Mouse (Mus musculus): ENCODE results near the gene Fabp7. TPM values are rescaled to one million over a fixed set of nuclear protein-coding genes. Genes with fewer than 3 reads are reported as not detected.

The Fabp7 gene
- polyA plus RNA-seq, 1 experiment from 2014 or later: 244 TPM

GRCm38 (mm10) chr10:57812161-57812856 is 27.6 kb downstream of the Fabp7 start:
- DNase-seq (ENCODE audit: low spot score): no peak
- no peak overlapping the region for H3K4me3 ChIP-seq (ENCODE audit: low read depth, low read length)
- 89% methylated on average over 5 of the region's 5 CpGs for WGBS
- H3K4me2 ChIP-seq (ENCODE audit: low read depth, low read length): no peak overlapping the region
- no peaks in the 10 kb centered on the region for H3K4me1 ChIP-seq (ENCODE audit: control insufficient read depth, insufficient read depth, low read length)
- no peak overlapping the region for H3K9ac ChIP-seq (replicated peaks; ENCODE audit: low read length)
- no peak for ATAC-seq (replicated peaks; ENCODE audit: insufficient number of reproducible peaks, low FRiP score, low TSS enrichment, low read depth)
- H3K27ac ChIP-seq (replicated peaks; ENCODE audit: low read depth, low read length): no peak overlapping the region
- no peaks in the 10 kb centered on the region for H3K36me3 ChIP-seq (replicated peaks; ENCODE audit: control insufficient read depth, insufficient read depth, low read depth, low read length)
- no peaks in the 10 kb centered on the region for H3K27me3 ChIP-seq (ENCODE audit: control insufficient read depth, insufficient read depth, low read length)
- H3K9me3 ChIP-seq (replicated peaks; ENCODE audit: control insufficient read depth, low read length): no peaks in the 10 kb centered on the region

GRCm38 (mm10) chr10:57814295-57814694 is 29.6 kb downstream of the Fabp7 start:
- DNase-seq (ENCODE audit: low spot score): no peak
- 88% methylated on average over 2 of the region's 2 CpGs for WGBS
- H3K27me3 ChIP-seq (ENCODE audit: control insufficient read depth, insufficient read depth, low read length): no peaks in the 10 kb centered on the region
- H3K9ac ChIP-seq (replicated peaks; ENCODE audit: low read length): no peak overlapping the region
- no peaks in the 10 kb centered on the region for H3K4me1 ChIP-seq (ENCODE audit: control insufficient read depth, insufficient read depth, low read length)
- no peaks in the 10 kb centered on the region for H3K9me3 ChIP-seq (replicated peaks; ENCODE audit: control insufficient read depth, low read length)
- H3K27ac ChIP-seq (replicated peaks; ENCODE audit: low read depth, low read length): no peak overlapping the region
- no peak for ATAC-seq (replicated peaks; ENCODE audit: insufficient number of reproducible peaks, low FRiP score, low TSS enrichment, low read depth)
- no peak overlapping the region for H3K4me3 ChIP-seq (ENCODE audit: low read depth, low read length)
- no peak overlapping the region for H3K4me2 ChIP-seq (ENCODE audit: low read depth, low read length)
- H3K36me3 ChIP-seq (replicated peaks; ENCODE audit: control insufficient read depth, insufficient read depth, low read depth, low read length): no peaks in the 10 kb centered on the region

GRCm38 (mm10) chr10:57815869-57816268 is 31.2 kb downstream of the Fabp7 start:
- H3K27me3 ChIP-seq (ENCODE audit: control insufficient read depth, insufficient read depth, low read length): no peaks in the 10 kb centered on the region
- H3K9ac ChIP-seq (replicated peaks; ENCODE audit: low read length): no peak overlapping the region
- WGBS: 82% methylated on average over 6 of the region's 6 CpGs
- no peak overlapping the region for H3K4me2 ChIP-seq (ENCODE audit: low read depth, low read length)
- no peak overlapping the region for H3K27ac ChIP-seq (replicated peaks; ENCODE audit: low read depth, low read length)
- no peak overlapping the region for H3K4me3 ChIP-seq (ENCODE audit: low read depth, low read length)
- no peaks in the 10 kb centered on the region for H3K4me1 ChIP-seq (ENCODE audit: control insufficient read depth, insufficient read depth, low read length)
- no peaks in the 10 kb centered on the region for H3K36me3 ChIP-seq (replicated peaks; ENCODE audit: control insufficient read depth, insufficient read depth, low read depth, low read length)
- no peak for DNase-seq (ENCODE audit: low spot score)
- ATAC-seq (replicated peaks; ENCODE audit: insufficient number of reproducible peaks, low FRiP score, low TSS enrichment, low read depth): no peak
- no peaks in the 10 kb centered on the region for H3K9me3 ChIP-seq (replicated peaks; ENCODE audit: control insufficient read depth, low read length)

GRCm38 (mm10) chr10:57819209-57819608 is 34.5 kb downstream of the Fabp7 start:
- no peak for DNase-seq (ENCODE audit: low spot score)
- Histone ChIP-seq H3K9me3 (replicated peaks; ENCODE audit: control insufficient read depth, low read length) (no peaks in the 10 kb centered on the region), H3K9ac (replicated peaks; ENCODE audit: low read length) (no peak overlapping the region), H3K27me3 (ENCODE audit: control insufficient read depth, insufficient read depth, low read length) (no peaks in the 10 kb centered on the region), H3K4me2 (ENCODE audit: low read depth, low read length) (no peak overlapping the region), H3K36me3 (replicated peaks; ENCODE audit: control insufficient read depth, insufficient read depth, low read depth, low read length) (no peaks in the 10 kb centered on the region), H3K4me1 (ENCODE audit: control insufficient read depth, insufficient read depth, low read length) (no peaks in the 10 kb centered on the region), H3K27ac (replicated peaks; ENCODE audit: low read depth, low read length) (no peak overlapping the region), H3K4me3 (ENCODE audit: low read depth, low read length) (no peak overlapping the region)
- ATAC-seq (replicated peaks; ENCODE audit: insufficient number of reproducible peaks, low FRiP score, low TSS enrichment, low read depth): no peak
- 89% methylated on average over 2 of the region's 2 CpGs for WGBS

GRCm38 (mm10) chr10:57822473-57822872 is 37.8 kb downstream of the Fabp7 start:
- Histone ChIP-seq H3K9ac (replicated peaks; ENCODE audit: low read length) (no peak overlapping the region), H3K4me2 (ENCODE audit: low read depth, low read length) (no peak overlapping the region), H3K4me3 (ENCODE audit: low read depth, low read length) (no peak overlapping the region), H3K9me3 (replicated peaks; ENCODE audit: control insufficient read depth, low read length) (no peaks in the 10 kb centered on the region), H3K36me3 (replicated peaks; ENCODE audit: control insufficient read depth, insufficient read depth, low read depth, low read length) (no peaks in the 10 kb centered on the region), H3K4me1 (ENCODE audit: control insufficient read depth, insufficient read depth, low read length) (no peaks in the 10 kb centered on the region), H3K27me3 (ENCODE audit: control insufficient read depth, insufficient read depth, low read length) (no peaks in the 10 kb centered on the region), H3K27ac (replicated peaks; ENCODE audit: low read depth, low read length) (no peak overlapping the region)
- DNase-seq (ENCODE audit: low spot score): no peak
- WGBS: 61% methylated on average over 3 of the region's 3 CpGs
- no peak for ATAC-seq (replicated peaks; ENCODE audit: insufficient number of reproducible peaks, low FRiP score, low TSS enrichment, low read depth)

GRCm38 (mm10) chr10:57828649-57829048 is 44.0 kb downstream of the Fabp7 start:
- ATAC-seq (replicated peaks; ENCODE audit: insufficient number of reproducible peaks, low FRiP score, low TSS enrichment, low read depth): 0 out of 2 replicates have a peak, but pooled peaks have one; percentile 29
- Histone ChIP-seq H3K36me3 (replicated peaks; ENCODE audit: control insufficient read depth, insufficient read depth, low read depth, low read length) (no peaks in the 10 kb centered on the region), H3K4me3 (ENCODE audit: low read depth, low read length) (no peak overlapping the region), H3K4me1 (ENCODE audit: control insufficient read depth, insufficient read depth, low read length) (no peaks in the 10 kb centered on the region), H3K4me2 (ENCODE audit: low read depth, low read length) (no peak overlapping the region), H3K27me3 (ENCODE audit: control insufficient read depth, insufficient read depth, low read length) (no peaks in the 10 kb centered on the region), H3K27ac (replicated peaks; ENCODE audit: low read depth, low read length) (no peak overlapping the region), H3K9ac (replicated peaks; ENCODE audit: low read length) (no peak overlapping the region), H3K9me3 (replicated peaks; ENCODE audit: control insufficient read depth, low read length) (no peaks in the 10 kb centered on the region)
- no peak for DNase-seq (ENCODE audit: low spot score)
- 70% methylated on average over 5 of the region's 5 CpGs for WGBS

GRCm38 (mm10) chr10:57829621-57830020 is 44.9 kb downstream of the Fabp7 start:
- 86% methylated on average over 3 of the region's 3 CpGs for WGBS

GRCm38 (mm10) chr10:57835094-57835493 is 50.4 kb downstream of the Fabp7 start:
- ATAC-seq (replicated peaks; ENCODE audit: insufficient number of reproducible peaks, low FRiP score, low TSS enrichment, low read depth) (no peak), DNase-seq (ENCODE audit: low spot score) (no peak)
- no peaks in the 10 kb centered on the region for H3K9me3 ChIP-seq (replicated peaks; ENCODE audit: control insufficient read depth, low read length)
- no peaks in the 10 kb centered on the region for H3K4me1 ChIP-seq (ENCODE audit: control insufficient read depth, insufficient read depth, low read length)
- no peaks in the 10 kb centered on the region for H3K36me3 ChIP-seq (replicated peaks; ENCODE audit: control insufficient read depth, insufficient read depth, low read depth, low read length)
- no peak overlapping the region for H3K27ac ChIP-seq (replicated peaks; ENCODE audit: low read depth, low read length)
- WGBS: 91% methylated on average over 1 of the region's 1 CpGs
- H3K4me2 ChIP-seq (ENCODE audit: low read depth, low read length): no peak overlapping the region
- no peak overlapping the region for H3K9ac ChIP-seq (replicated peaks; ENCODE audit: low read length)
- H3K4me3 ChIP-seq (ENCODE audit: low read depth, low read length): no peak overlapping the region
- no peaks in the 10 kb centered on the region for H3K27me3 ChIP-seq (ENCODE audit: control insufficient read depth, insufficient read depth, low read length)

More at GRCm38 (mm10) chr10:57829621-57830020, 44.9 kb downstream of the Fabp7 start:
- H3K4me2 ChIP-seq (ENCODE audit: low read depth, low read length): no peak overlapping the region
- no peaks in the 10 kb centered on the region for H3K27me3 ChIP-seq (ENCODE audit: control insufficient read depth, insufficient read depth, low read length)
- H3K9me3 ChIP-seq (replicated peaks; ENCODE audit: control insufficient read depth, low read length): no peaks in the 10 kb centered on the region
- H3K36me3 ChIP-seq (replicated peaks; ENCODE audit: control insufficient read depth, insufficient read depth, low read depth, low read length): no peaks in the 10 kb centered on the region
- no peak overlapping the region for H3K4me3 ChIP-seq (ENCODE audit: low read depth, low read length)
- no peak for DNase-seq (ENCODE audit: low spot score)
- H3K9ac ChIP-seq (replicated peaks; ENCODE audit: low read length): no peak overlapping the region
- H3K4me1 ChIP-seq (ENCODE audit: control insufficient read depth, insufficient read depth, low read length): no peaks in the 10 kb centered on the region
- H3K27ac ChIP-seq (replicated peaks; ENCODE audit: low read depth, low read length): no peak overlapping the region
- no peak for ATAC-seq (replicated peaks; ENCODE audit: insufficient number of reproducible peaks, low FRiP score, low TSS enrichment, low read depth)
